Mouse (Mus musculus) A20 (cell line): ENCODE results near the gene Pacsin1.
A peak's percentile ranks its signal among the peaks of the same experiment; 100 is the strongest.

ENCODE experiments used
- DNase-seq: peaks from one replicate; pipeline ENCODE4 v3.0.0-alpha.2; 2011; ENCODE audit warnings: low read depth, low spot score

The Pacsin1 gene

DNA sequence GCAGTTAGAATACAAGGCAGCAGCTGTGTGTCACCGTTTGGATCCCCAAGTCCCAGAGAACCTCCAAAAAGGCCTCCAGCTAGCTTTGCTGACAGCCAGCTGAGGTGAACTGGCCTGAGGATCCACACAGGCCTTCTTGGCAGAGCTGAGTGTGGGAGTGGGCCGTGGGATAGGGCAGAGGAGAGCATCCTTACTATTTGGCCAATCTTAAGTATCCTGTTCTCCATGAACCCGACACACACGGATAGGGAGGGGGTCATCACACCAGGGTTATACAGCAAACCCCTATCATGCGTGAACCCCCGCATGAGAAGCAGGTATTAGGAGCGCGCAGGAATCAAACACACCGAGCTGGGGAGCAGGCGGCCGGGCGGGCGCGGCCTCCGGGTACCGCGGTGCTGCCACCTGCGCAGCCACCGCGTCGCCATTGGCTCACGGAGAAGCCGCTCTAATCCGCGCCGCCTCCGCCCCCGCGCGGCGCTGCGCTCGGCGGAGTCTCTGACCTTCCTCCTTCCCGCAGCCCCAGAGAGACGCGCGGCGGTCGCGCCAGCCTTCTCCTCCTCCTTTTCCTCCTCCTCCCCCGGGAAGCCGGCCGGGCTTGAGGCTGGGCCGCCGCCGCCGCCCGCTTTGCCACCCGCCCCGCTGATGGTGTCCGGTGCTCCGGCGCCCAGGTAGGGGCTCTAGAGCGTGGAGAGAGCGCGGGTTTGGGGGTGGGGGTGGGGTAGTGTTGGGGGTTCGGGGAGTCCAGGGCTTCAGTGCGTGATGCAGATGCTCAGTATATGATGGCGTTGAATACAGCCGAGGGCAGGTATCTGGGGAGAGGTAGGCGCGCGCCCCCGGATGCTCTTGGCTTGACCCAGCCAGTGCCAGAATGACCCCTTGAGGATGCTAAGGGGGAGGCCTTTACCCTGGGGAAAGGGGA is at the start of gene Pacsin1:
TSS of gene Pacsin1 (plus strand) at position 421 of the 922 bp plus-strand sequence.
- DNase-seq: peak; percentile 78

- no peak for DNase-seq
These were observed 45.7 kb upstream of the Pacsin1 start for GRCm38 (mm10) chr17:27609576-27609975.

GRCm38 (mm10) chr17:27610679-27611518 is 44.4 kb upstream of the Pacsin1 start:
- DNase-seq: no peak

DNA sequence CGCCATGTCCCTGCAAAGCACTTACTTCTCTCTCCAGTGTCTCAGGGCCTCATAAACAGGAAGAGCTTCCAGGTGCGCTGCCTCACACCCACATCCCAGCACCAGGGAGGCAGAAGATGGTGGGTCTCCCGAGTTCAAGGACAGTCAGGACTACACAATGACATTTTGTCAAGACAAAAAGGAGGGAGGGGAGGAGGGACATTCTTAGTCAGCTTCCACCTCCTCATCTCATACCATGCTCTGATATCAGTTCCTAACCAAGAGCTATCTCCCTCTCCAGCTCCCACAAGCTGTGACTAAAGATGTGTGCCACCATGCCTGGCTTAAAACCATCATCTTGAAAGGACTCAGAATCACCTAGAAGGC is 43.8 kb upstream of the Pacsin1 start:
- no peak for DNase-seq

- DNase-seq: no peak
These were observed 43.3 kb upstream of the Pacsin1 start for GRCm38 (mm10) chr17:27611994-27612393.

DNA sequence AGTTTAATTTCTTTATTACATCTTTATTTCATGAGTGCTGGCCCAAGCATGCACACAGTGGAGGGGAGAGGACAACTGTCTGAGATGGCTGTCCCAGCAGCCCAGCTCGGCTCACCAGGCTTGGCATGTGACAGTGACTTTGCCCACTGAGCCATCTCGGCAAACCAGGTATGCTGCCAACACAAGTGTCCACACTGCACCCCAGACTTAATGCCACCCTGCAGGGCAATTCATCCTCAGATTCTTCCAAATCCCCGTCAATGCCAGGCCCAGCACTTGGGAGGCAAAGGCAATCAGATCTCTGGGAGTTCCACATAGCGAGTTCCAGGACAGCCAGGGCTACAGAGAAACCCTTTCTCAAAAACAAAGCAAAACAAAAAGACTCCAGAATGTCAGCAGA is 42.3 kb upstream of the Pacsin1 start:
- no peak for DNase-seq

- DNase-seq: no peak
These were observed 39.9 kb upstream of the Pacsin1 start for GRCm38 (mm10) chr17:27615388-27615787.

- no peak for DNase-seq
These were observed 34.1 kb upstream of the Pacsin1 start for GRCm38 (mm10) chr17:27621161-27621560.

DNA sequence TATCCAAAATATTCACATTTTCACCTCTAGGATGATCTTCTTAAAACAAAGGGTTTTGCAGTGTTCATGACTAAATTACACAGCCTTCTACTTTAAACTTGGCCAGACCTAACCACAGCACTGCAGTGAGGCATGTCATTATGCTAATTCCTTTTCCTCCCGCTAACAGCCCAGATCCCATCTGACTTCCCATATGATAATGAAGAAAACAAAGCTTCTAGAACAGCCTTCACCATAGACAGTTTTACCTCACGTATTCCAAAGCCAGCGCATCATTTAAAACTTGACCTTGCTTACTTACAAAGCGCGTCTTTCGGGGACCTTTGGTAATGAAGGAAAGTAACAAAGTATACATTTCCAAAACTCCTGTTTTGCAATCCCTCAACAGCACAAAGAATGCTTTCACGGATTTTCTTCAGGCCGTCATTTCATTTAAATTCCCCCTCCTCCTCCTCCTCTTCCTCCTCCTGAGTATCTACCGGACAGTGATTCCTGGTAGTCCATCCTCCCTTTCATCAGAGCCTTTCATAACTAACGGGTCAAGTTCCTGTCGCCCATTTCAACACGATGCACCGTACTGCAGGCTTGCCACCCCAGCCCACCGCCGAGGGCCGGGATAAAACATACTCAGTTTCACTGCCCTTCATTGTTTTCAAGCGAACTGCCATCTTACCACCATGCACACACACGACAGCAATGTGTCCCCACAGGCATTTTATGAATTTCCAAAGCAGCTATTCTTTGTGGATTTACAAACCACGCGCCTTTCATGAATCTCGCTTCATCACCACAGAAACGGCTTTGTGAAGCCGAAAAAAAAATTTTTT is 33.4 kb upstream of the Pacsin1 start:
- peak; percentile 60 for DNase-seq

- peak; percentile 82 for DNase-seq
These were observed 32.5 kb upstream of the Pacsin1 start for GRCm38 (mm10) chr17:27622611-27623359.

GRCm38 (mm10) chr17:27623360-27624326 is 31.7 kb upstream of the Pacsin1 start, which contains the start of gene Nudt3:
TSS of gene Nudt3 (minus strand) at chr17:27623495.
- peak; percentile 94 for DNase-seq

DNA sequence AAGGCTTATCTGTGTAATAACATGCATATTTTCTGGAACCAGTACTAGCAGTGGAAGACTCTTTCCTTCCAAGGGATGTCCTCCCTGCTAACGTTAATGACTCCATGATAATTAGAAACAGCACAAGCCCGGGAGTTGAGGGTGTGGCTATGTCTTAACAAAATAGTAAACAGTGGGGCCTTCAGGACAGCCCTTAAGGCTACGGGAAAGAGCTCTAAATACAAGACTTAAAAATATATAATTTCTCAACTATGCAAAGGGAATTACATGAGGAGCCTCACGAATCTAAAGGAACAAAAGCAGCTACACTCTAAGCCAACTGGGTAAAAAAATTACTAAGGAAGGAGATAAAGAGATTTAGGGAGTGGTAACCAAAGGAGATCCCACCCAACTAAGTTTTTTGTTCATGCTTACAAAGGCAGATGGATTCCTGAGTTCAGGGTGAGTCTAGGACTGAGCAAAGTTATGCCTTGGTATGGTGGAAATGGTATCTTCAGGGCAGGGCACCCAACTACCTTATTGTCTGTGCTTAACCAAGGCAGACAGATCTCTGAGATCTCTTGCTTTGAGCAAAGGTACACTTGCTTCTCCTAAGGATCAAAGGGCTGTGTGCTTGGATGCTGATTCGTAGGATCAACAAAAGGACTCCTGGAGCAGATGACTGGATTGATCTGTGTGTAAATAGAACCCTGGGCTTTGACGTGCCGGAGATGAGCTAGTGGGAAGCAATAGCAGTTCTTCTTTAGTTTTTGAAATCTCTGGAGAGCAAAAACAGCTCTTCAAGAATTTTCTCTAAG is 29.7 kb upstream of the Pacsin1 start:
- no peak for DNase-seq

- no peak for DNase-seq
These were observed 28.6 kb upstream of the Pacsin1 start for GRCm38 (mm10) chr17:27626681-27627080.

DNA sequence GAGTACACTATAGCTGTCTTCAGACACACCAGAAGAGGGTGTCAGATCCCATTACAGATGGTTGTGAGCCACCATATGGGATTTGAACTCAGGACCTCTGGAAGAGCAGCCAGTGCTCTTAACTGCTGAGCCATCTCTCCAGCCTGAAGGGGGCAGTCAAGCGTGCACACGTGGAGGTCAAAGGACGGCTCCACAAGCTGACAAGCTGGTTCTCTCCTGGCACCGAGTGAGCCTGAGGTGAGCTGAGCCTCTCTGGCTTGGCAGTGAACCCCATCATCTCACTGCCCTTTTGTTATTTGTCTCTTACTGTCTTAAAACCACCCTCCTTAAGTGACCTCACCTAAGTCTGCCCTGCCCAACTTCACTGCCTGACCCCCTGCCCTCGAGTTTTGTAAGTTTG is 27.9 kb upstream of the Pacsin1 start:
- peak; percentile 49 for DNase-seq

- DNase-seq: no peak
These were observed 26.9 kb upstream of the Pacsin1 start for GRCm38 (mm10) chr17:27628376-27628775.

DNA sequence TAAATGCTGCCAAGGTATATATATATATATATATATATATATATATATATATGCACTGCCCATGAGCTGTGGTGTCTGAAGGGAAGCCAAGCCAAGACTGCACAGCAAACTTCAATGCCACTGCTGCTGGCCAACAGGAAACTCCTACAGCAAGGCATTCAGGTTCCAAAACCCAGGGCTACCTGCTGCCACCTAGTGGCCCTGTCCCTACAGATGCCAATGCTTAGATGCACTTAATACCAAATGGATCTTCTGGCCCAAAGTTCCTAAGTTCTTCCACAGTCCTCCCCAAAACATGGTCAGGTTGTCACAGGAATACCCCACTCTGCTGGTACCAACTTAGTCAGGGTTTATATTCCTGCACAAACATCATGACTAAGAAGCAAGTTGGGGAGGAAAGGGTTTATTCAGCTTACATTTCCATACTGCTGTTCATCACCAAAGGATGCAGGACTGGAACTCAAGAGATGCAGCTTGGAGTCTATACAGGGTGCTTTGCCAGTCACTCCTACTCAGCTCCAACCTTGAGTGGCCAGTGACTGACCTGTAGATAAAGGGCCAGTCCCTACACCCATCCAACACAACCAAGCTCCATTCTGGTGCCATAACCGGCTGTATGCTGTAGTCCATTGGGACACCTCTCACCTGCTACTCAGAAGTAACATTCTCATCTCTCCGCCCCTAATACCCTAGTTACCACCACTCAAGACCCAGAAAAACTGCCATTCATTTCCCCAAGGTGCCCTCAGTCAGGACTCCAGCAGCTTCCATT is 25.9 kb upstream of the Pacsin1 start:
- peak; percentile 77 for DNase-seq

DNA sequence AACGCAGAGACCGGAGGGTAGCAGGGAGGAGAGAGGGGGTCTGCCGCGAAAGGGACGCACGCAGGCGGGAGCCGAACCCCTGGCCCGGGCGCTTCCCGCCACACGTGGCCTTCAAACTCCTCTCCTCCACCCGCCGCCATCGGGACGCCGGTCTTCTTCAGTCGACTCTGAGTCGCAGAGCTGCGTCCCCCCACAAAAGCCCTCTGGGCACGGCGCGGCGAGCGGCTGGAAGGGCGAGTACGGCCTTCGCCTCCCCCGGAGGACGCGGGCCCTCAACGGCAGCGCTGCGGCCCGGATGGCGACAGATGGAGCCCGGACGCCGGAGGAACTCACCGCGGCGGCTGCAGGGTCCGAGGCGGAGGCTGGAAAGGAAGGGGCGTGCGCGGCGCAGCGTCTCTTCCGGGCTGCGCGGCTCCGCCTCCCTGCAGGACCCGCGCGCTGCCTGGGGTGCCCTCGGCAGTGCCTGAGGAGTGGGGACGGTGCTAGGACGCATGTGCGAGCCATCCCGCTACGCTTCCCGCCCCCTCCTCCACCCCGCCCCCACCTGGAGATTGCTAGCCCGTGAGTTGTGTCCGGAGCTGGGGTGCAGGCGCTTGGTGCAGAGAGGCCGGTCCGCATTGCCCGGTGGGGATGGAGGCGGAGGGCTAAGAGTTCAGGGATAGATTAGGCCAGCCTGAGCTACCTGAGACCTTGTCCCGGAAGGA is 20.3 kb upstream of the Pacsin1 start, which contains the start of gene RPS10-NUDT3:
TSS of gene RPS10-NUDT3 (minus strand) at position 352 of the 704 bp plus-strand sequence.
- DNase-seq: peak; percentile 94
